Mouse (Mus musculus): ENCODE measurements around the gene 1110008L16Rik.
"Not testable (repeated sequence)": the region's sequence is repeated elsewhere in the genome, so short reads cannot be mapped to it uniquely, and the experiment has no call there.

Gene 1110008L16Rik

DNA sequence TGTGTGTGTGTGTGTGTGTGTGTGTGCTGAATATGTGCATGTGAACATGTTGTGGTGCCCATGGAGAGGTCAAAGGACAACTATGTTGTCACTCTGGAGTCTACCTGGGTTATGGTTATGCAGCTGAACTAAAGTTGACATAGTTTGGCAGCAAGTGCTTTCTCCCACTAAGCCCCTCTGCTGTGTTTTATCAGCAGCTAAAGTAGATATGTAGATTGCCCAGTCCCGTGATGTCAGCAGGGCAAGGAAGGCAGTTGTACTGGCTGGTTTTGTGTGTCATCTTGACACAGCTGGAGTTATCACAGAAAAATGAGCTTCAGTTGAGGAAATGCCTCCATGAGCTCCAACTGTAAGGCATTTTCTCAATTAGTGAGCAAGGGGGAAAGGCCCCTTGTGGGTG, 43.7 kb downstream of the 1110008L16Rik start:
- DNase-seq (ENCODE audit: low spot score): not testable (repeated sequence)

GRCm38 (mm10) chr12:55343998-55344397, 44.6 kb downstream of the 1110008L16Rik start:
- no peak for DNase-seq (ENCODE audit: low spot score)

DNA sequence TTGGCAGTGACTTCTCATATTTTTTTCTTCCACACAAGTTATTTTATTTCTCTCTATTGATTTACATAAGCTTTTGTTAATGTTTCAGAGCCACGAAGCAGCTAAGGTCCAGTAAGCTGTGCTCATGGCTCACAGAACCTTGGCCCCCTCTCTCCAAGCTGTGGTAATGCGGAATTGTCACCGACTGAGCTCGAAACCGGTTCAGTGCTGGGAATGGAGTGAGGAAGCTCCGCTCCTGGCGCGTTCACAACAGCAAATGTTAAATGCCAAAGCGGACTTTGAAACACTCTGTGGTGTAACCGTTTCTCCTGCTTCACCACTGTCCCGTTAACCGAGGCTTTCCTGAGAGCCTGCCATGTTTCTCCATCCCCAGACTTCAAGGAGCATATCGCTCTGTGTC, 45.2 kb downstream of the 1110008L16Rik start:
- DNase-seq (ENCODE audit: low spot score): no peak

DNA sequence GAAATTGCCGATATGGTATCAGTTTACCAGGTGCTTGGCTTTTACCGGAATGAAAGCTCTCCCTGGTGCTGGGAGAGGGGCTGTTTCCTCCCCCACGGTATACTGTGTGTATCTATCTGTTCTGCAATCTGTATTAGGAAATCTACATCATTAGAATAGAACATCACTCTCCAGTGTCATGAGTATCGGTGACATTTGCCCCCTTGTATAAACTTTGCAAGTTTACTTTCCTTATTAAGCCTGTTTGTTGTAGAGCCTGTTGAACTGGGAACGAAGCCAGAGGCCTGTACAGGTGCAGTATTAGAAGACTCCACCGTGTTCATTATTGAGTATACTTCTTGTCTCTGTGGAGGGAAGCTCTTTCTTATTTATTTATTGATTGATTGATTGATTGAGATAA, 54.0 kb downstream of the 1110008L16Rik start:
- no peak for DNase-seq (ENCODE audit: low spot score)

GRCm38 (mm10) chr12:55354904-55355303, 55.5 kb downstream of the 1110008L16Rik start:
- DNase-seq (ENCODE audit: low spot score): no peak

GRCm38 (mm10) chr12:55357303-55357702, 57.9 kb downstream of the 1110008L16Rik start:
- no peak for DNase-seq (ENCODE audit: low spot score)

DNA sequence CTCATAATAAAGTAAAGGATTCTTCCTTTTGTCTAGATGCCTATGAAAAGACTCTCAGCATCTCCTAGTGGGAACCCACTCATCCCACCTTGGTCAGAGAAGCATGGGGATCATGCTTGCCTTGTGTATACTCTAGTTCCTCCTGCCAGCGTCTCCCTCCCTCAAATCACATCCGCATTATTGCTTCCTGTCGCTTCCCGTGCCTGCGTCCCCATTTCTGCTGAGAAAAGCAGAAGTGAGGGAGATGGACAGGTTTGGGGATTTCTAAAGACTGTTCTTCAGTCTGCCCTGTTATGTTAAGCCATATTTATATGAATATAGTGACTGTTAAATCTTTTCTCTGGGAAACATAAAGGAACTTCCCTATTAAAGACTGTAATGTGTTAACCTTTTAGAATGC, 61.6 kb downstream of the 1110008L16Rik start:
- DNase-seq (ENCODE audit: low spot score): no peak

DNA sequence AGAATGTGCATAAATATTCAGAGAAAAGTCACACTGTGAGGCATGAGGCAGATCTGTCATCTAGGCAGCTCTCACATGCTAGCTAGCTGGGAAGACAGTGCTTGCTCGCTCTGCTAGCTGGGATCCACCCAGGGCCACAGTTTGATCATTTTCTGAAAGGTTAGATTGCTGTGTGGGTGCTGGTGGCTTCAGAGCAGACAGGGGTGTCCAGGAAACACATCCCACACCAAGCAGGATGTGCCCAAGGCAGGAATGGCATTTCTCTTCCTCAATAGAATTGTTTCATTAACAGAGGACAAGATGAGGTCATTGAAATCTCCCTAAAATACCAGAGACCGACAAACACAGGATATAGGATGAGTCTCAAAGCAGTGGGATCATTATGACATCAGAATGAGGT, 65.7 kb downstream of the 1110008L16Rik start:
- DNase-seq (ENCODE audit: low spot score): no peak

- DNase-seq (ENCODE audit: low spot score): no peak
These were observed 73.2 kb downstream of the 1110008L16Rik start for GRCm38 (mm10) chr12:55372424-55373055.

- DNase-seq (ENCODE audit: low spot score): no peak
These were observed 77.7 kb downstream of the 1110008L16Rik start for GRCm38 (mm10) chr12:55376956-55377609.

DNA sequence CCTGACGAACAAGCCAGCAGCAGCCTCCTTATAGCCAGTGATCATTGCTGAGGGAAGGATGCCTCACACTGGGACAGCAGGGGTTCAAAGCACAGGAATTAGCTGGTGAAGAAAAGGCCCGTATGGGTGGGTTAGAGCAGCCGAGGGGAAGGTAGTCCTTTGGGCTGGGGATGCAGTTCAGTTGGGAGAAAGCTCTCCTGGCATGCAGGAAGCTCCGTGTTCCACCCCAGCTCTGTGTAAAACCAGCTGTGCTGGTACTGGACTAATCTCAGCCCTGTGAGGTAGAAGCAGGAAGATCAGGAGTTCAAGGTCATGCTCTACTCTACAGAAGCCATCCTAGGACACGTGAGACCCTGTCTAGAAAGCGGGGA, 78.2 kb downstream of the 1110008L16Rik start:
- DNase-seq (ENCODE audit: low spot score): no peak

DNA sequence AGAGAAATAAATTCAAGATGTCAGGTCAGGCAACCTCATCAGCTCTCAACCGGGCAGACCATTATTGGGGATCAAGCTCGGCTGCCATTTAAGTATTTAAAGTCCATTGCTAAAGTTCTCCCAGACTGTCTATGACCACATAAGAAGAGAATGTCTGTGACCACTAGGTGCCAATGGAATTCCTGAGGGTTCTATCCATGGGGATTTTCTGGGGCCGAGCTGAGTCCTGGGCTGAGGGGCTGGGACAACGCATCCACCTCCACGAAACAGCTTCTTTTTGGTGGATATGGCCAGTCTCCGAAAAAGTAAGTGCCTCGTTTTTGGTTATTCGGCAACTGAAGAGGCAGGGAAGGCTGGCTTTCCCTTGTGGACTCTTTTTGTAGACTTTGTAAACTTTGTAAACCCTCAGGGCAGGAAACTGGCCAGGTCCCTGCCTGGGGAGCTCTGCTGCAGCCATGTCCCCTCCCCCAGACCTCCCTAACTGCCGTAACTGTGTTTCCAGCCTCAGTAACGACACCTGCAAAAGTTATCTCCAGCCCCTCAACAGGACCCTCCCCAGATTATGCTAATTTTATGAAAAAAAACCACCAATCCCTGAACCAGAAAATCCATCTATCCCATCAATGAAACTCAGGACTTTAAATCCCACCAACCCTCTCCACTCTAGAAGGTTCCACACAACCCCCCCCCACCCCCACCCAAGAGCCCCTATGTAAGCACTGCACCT, 84.8 kb downstream of the 1110008L16Rik start, which contains the start of gene Psma6:
TSS of gene Psma6 (plus strand) at position 200 of the 727 bp plus-strand sequence.
- DNase-seq (ENCODE audit: low spot score): no peak

- DNase-seq (ENCODE audit: low spot score): no peak
These were observed 85.4 kb downstream of the 1110008L16Rik start for GRCm38 (mm10) chr12:55384826-55385225.

DNA sequence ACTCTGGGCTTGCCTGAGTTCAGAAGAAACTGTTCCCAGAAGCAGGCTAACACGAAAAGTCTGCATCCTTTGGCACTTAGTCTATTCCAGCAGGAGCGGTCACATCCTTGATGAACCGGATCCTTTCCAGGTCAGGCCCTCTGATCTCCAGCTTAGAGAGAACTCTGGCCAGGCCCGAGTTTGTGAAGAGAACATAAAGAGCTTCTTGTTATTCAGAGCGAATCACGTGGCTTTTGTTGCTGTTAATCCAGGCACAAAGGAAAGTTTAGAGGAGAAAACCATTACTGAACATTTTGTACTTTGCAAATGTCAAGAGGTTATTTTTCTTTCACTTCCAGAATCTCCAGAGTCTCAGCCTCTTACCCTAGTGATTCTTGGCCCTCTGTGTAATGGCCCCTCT, 86.6 kb downstream of the 1110008L16Rik start:
- peak; percentile 79 for DNase-seq (ENCODE audit: low spot score)

DNA sequence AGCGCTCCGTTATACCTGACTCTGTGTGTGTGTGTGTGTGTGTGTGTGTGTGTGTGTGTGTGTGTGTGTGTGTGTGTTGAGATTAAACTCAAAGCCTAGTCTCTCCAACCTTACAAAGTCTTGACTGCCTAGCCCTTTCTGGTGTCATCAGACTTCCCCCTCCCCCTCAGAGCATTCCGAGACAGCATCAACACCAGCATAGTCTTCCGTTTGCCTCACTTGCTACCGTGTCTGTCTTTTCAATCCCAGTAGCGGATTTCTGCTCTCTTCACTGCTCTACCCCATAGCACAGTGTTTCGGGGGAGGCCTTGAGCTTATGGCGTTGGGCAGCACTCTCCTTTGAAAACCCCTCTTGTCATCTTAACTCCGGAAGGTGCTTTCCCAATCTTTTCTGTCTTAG, 87.1 kb downstream of the 1110008L16Rik start:
- DNase-seq (ENCODE audit: low spot score): no peak

DNA sequence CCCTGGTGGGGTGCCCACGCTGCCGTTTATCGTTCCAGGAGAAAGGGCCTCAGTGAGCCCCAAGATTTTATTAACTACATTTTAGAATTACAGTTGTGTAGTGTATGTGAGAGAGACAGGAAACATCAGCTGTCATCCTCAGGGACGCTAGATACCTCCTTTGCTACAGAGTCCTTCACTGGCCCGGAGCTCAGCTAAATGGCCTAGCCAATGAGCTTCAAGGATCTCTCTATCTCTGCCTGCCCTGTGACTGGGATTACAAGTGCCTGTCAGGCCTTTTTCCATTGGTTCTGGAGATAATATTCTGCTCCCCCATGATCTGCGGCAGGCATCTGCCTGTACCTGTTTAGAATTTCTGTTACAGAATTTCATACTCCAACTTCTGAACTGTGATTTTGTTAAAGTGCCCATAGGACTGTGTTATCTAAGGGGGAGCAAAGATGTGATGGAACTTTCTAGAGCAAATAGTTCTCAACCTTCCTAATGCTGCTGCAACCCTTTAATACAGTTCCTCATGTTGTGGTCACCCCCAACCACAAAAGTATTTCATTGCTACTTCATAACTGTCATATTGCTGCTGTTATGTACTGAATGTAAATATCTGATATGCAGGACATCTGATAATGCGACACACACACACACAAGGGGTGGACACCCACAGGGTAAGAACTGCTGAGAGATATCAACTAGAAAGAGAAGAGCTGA, 87.9 kb downstream of the 1110008L16Rik start:
- DNase-seq (ENCODE audit: low spot score): no peak

DNA sequence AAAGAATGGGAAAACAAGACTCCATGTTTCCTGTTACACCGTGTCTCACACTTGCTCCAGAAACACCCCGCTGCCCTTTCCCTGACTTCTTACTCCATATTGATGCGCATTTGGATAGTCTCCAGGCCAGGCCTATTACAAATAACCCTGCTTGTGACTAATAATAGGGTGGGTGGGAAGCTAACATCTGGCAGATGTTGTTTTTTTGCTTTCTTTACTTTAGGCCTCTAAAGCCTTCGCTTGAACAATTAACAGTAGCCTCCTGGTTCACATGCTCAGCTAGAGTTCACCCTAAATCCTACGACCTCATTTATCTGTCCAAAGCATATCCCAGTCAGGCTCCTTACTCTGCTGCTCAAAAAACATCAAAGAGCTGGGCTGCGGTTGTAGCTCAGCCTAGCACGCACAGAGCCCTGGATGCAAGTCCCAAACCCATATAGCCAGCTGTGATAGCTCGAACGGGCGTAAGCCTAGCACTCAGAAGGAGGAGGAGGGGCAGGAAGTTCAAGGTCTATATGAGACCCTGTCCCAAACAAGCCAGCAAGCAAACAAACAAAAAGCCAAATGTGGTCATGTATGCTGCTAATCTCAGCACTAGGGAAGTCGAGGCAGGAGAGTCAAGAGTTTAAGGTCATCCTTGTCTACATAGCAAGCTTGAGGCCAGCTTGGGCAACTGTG, 88.5 kb downstream of the 1110008L16Rik start:
- DNase-seq (ENCODE audit: low spot score): no peak

DNA sequence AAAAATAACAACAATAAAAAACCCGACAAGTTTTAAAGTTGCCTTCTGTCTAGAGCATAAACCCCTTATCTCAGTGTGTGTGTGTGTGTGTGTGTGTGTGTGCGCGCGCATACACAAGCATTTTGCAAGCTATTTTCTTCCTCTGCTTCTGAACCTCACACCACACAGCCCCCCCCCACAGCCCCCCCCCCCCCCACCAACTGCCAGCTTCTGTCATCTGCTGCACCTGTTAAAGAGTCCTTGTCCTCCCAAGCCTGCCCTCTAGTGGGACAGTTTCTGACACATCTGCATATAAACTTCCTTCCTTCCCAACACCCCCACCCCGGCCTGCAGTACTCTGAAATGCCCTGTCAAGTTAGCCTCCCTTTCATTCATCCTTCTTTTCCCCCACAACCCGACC, 89.1 kb downstream of the 1110008L16Rik start:
- no peak for DNase-seq (ENCODE audit: low spot score)

DNA sequence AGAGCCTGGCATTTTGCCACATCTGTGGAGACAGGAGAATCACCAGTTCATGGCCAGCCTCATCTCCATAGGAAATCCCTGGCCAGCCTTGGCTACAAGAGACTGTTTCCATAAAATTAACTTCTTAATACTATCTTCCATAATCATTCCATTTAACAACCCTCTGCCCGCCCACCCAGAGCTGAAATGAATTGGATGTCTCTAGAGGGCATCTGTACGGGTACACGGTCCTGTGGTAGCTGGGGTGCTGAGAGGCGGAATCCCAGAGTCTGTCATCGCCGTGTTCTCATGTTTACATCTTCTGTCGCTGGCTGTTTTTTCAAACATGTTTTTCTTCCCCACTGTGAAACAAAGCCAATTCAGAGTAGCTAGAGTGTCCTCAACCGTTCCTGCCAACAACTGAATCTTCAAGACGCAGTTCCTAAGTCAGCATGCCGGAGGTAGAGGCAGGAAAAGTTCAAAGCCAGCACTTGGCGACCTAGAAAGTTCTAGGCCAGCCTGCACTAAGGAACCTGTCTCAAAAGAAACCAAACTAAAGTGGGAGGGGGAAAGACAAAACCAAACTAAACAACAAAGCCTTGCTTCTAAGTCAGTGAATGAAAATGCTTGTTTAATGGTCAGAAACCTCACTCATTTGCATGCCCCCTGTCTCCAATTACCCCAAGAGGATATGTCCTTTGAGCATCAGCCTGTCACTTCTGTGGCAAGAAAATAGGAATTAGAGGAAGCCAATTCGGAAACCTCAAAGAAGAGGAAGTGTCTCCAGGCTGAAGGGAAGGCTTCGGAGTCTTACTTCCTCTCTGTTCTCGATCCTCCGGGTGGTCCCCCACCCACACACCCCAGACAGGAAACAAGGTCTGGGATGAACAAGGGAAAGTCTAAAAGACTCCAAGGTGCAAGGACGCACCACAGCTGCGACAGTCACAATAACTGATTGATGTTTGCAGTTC, 90.0 kb downstream of the 1110008L16Rik start:
- no peak for DNase-seq (ENCODE audit: low spot score)

DNA sequence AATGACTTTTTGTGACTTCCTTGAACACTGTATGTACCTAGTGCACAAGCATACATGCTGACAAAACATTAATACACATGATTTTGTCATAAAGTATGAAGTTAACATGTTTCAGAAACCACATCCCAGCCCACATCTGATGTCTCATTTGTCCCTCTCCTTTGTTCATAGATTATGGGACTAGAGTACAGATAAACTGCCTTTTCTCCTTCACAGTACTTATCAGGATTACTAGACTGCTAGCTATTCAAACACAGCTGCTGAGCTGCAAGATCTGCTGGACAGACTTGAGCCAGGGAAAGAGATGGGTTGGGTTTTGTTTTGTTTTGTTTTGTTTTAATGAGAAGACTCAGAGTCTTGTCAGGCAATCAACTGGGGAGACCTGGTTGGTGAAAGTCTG, 92.7 kb downstream of the 1110008L16Rik start:
- DNase-seq (ENCODE audit: low spot score): no peak

Data from testis, postnatal 14 days (tissue).